In genomic region chr13:59654465-59654864, GRCm38 (mm10) we compare ENCODE assay signal across 26 mouse cellular contexts. TPM values are rescaled to one million over a fixed set of nuclear protein-coding genes. Genes with fewer than 3 reads are reported as not detected.
"Had no signal": no experiment of that assay in that cellular context is flagged by ENCODE, and none has a peak within 500 bp of the region (broad histone marks: within the 10 kb centered on the region; RNA-seq: fewer than 3 reads in every experiment).

No protein-coding gene starts in this region.

- H3K27me3 ChIP-seq: midbrain, embryonic 13.5 days had no signal

- ATAC-seq: liver, postnatal 0 days; lung, postnatal 0 days; midbrain, embryonic 13.5 days had no signal

- DNase-seq: kidney, adult 2 months; kidney, postnatal 25 days; liver, postnatal 0 days; lung, embryonic 14.5 days; thymus, postnatal 25 days had no signal

- H3K4me3 ChIP-seq: midbrain, embryonic 13.5 days had no signal

- H3K9ac ChIP-seq: liver, embryonic 14.5 days; liver, postnatal 0 days; lung, embryonic 14.5 days; midbrain, embryonic 13.5 days had no signal

- H3K4me2 ChIP-seq: liver, embryonic 11.5 days; lung, embryonic 14.5 days; midbrain, embryonic 13.5 days had no signal

- H3K27ac ChIP-seq: kidney, postnatal 0 days; liver, embryonic 14.5 days; macrophage; midbrain, embryonic 13.5 days; stomach, postnatal 0 days had no signal

RNA-seq across cellular contexts. Expression of gene 4921517D22Rik, which starts 39.4 kb away (rescaled TPM):
- total RNA-seq: layer of hippocampus, adult 8-10 months; layer of hippocampus, postnatal 10 days; left cerebral cortex, postnatal 25 days; megakaryocyte, adult 5-6 weeks; midbrain, postnatal 0 days had no signal
- polyA plus RNA-seq: intestine, embryonic 14.5 days; kidney, adult 2 months; kidney, embryonic 14.5 days; kidney, postnatal 0 days; large intestine, adult 2 months; limb, embryonic 11.5 days; limb, embryonic 14.5 days; liver, embryonic 11.5 days; liver, embryonic 14.5 days; liver, postnatal 0 days; lung, embryonic 14.5 days; lung, postnatal 0 days; macrophage; midbrain, embryonic 13.5 days; midbrain, postnatal 0 days; neural tube, embryonic 11.5 days; neural tube, embryonic 14.5 days; stomach, embryonic 14.5 days; stomach, postnatal 0 days; thymus, postnatal 0 days had no signal

RNA-seq across cellular contexts. Expression of gene Spata31d1a, which starts 55.7 kb away (rescaled TPM):
- total RNA-seq: midbrain, postnatal 0 days had no signal
- polyA plus RNA-seq: kidney, adult 2 months; kidney, postnatal 0 days; large intestine, adult 2 months; limb, embryonic 11.5 days; liver, embryonic 14.5 days; lung, embryonic 14.5 days; macrophage; midbrain, postnatal 0 days; neural tube, embryonic 11.5 days; stomach, postnatal 0 days; thymus, postnatal 0 days had no signal

RNA-seq across cellular contexts. Expression of gene Spata31d1b, which starts 57.6 kb away (rescaled TPM):
- total RNA-seq: megakaryocyte, adult 5-6 weeks had no signal
- polyA plus RNA-seq: intestine, embryonic 14.5 days; kidney, embryonic 14.5 days; kidney, postnatal 0 days; large intestine, adult 2 months; limb, embryonic 11.5 days; liver, embryonic 11.5 days; liver, embryonic 14.5 days; liver, postnatal 0 days; lung, embryonic 14.5 days; lung, postnatal 0 days; macrophage; midbrain, embryonic 13.5 days; midbrain, postnatal 0 days; neural tube, embryonic 11.5 days; neural tube, embryonic 14.5 days; stomach, embryonic 14.5 days; stomach, postnatal 0 days had no signal
